24 mouse cellular contexts compared by ENCODE assay signal in the genomic region with DNA sequence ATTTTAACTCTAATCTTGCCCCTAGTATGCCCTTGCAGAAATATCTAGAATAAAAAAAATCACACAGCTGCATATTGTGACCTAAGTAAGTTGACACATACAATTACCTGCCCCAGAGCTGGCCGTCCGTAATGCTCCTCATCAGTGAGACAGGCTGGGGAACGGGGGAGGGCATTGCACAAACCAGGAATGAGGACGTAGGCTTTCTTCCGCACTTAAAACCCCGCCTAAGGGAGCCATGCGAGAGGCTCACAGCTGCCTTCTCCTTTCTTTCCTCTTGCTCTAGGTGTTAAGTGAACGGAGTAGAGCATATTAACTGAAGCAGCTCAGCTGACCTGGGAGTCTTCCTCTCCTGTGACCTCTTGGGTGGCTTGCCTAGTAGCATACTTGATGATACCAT.
DNase-seq lines count a peak whose midpoint lies in the region; ATAC-seq and TF ChIP-seq lines count a peak whose summit lies in the region.
"Had no signal": no experiment of that assay in that cellular context is flagged by ENCODE, and none has a peak within 500 bp of the region (broad histone marks: within the 10 kb centered on the region; RNA-seq: fewer than 3 reads in every experiment).

No protein-coding gene starts in this region.

- no peaks in the 10 kb centered on the region for H3K27me3 ChIP-seq in intestine, embryonic 16.5 days (replicated peaks; ENCODE audit: control insufficient read depth, insufficient read depth, low read length)
- no peaks in the 10 kb centered on the region for H3K27me3 ChIP-seq in intestine, embryonic 15.5 days (replicated peaks)
- H3K27me3 ChIP-seq: CH12.LX; embryonic facial prominence, embryonic 12.5 days; forebrain, embryonic 13.5 days; Patski had no signal

- DNase-seq in lung, adult 2 months, result peak; percentile 42
- DNase-seq in lung, postnatal 10 days, result peak; percentile 19
- peak; percentile 51 for DNase-seq in lung, postnatal 36 days
- DNase-seq in left cerebral cortex, adult 8-10 months (ENCODE audit: low spot score in 2 of 2), result no peak
- DNase-seq: adrenal gland, adult 8-10 months; adrenal gland, postnatal 14 days; adrenal gland, postnatal 36 days; B cell, adult 2 months; cerebellum, adult 11-12 months; cerebellum, adult 2 months; cerebellum, adult 9-10 months; cerebellum, postnatal 10 days; cerebellum, postnatal 25 days had no signal

- H3K36me3 ChIP-seq in intestine, embryonic 16.5 days (ENCODE audit: control insufficient read depth, insufficient read depth, low read length), result no peaks in the 10 kb centered on the region
- H3K36me3 ChIP-seq in intestine, embryonic 15.5 days, result no peaks in the 10 kb centered on the region
- H3K36me3 ChIP-seq: embryonic facial prominence, embryonic 10.5 days; embryonic facial prominence, embryonic 12.5 days; G1E had no signal

- no peaks in the 10 kb centered on the region for H3K9me3 ChIP-seq in intestine, embryonic 16.5 days (ENCODE audit: control insufficient read depth, low read length)
- H3K9me3 ChIP-seq in intestine, embryonic 15.5 days, result no peaks in the 10 kb centered on the region
- H3K9me3 ChIP-seq: embryonic facial prominence, embryonic 10.5 days; embryonic facial prominence, embryonic 12.5 days; forebrain, embryonic 13.5 days; G1E had no signal

- H3K4me1 ChIP-seq in intestine, embryonic 16.5 days (ENCODE audit: control insufficient read depth, insufficient read depth, low read length), result peaks cover 20% of the 10 kb centered on the region
- H3K4me1 ChIP-seq in intestine, embryonic 15.5 days (replicated peaks), result 0 out of 2 replicates have a peak, but pooled peaks cover 8% of the 10 kb centered on the region
- peaks cover 4% of the 10 kb centered on the region; the same call in 1 of the 2 replicates for H3K4me1 ChIP-seq in lung, adult 2 months (ENCODE audit: control insufficient read depth, insufficient read depth, low read length)
- H3K4me1 ChIP-seq: embryonic facial prominence, embryonic 12.5 days; forebrain, embryonic 13.5 days had no signal

- WGBS in intestine, embryonic 16.5 days, result 70% methylated on average over 8 of the region's 8 CpGs
- WGBS in intestine, embryonic 15.5 days, result 68% methylated on average over 8 of the region's 8 CpGs
- WGBS in lung, adult 2 months, result 81% methylated on average over 8 of the region's 8 CpGs

- no peak overlapping the region for H3K4me3 ChIP-seq in intestine, embryonic 16.5 days (ENCODE audit: low read length)
- H3K4me3 ChIP-seq in intestine, embryonic 15.5 days (replicated peaks), result no peak overlapping the region
- no peak overlapping the region for H3K4me3 ChIP-seq in lung, adult 2 months (replicated peaks; ENCODE audit: extremely low read depth, low read depth, low read length)
- H3K4me3 ChIP-seq: embryonic facial prominence, embryonic 10.5 days; embryonic facial prominence, embryonic 12.5 days; forebrain, embryonic 13.5 days had no signal

- H3K9ac ChIP-seq in intestine, embryonic 16.5 days (ENCODE audit: low read depth, low read length), result 0 out of 2 replicates have a peak overlapping the region, but pooled peaks have one; percentile 26
- no peak overlapping the region for H3K9ac ChIP-seq in intestine, embryonic 15.5 days
- H3K9ac ChIP-seq: embryonic facial prominence, embryonic 12.5 days; forebrain, embryonic 13.5 days had no signal

- no peak overlapping the region for H3K27ac ChIP-seq in intestine, embryonic 16.5 days (ENCODE audit: low read length)
- no peak overlapping the region for H3K27ac ChIP-seq in intestine, embryonic 15.5 days
- H3K27ac ChIP-seq: embryonic facial prominence, embryonic 10.5 days; embryonic facial prominence, embryonic 12.5 days; forebrain, embryonic 13.5 days had no signal

- no peak for ATAC-seq in intestine, embryonic 16.5 days
- no peak for ATAC-seq in intestine, embryonic 15.5 days
- ATAC-seq in monocyte, adult 5-6 weeks (replicated peaks; ENCODE audit: insufficient number of reproducible peaks, low FRiP score, low TSS enrichment, poor library complexity, severe bottlenecking), result no peak
- ATAC-seq: activated CD4-positive, CD25-positive, alpha-beta regulatory T cell, adult 4 months; CD4-positive, CD25-positive, alpha-beta regulatory T cell, adult 4 months; forebrain, embryonic 13.5 days; Patski had no signal

- TF ChIP-seq POLR2A in lung, adult 2 months (IDR thresholded peaks at IDR 0.05; ENCODE audit: borderline replicate concordance, extremely low read depth, low read depth, low read length), result no peak

- no peak overlapping the region for H3K4me2 ChIP-seq in intestine, embryonic 16.5 days (ENCODE audit: low read depth, low read length)
- H3K4me2 ChIP-seq in intestine, embryonic 15.5 days (replicated peaks), result no peak overlapping the region
- H3K4me2 ChIP-seq: embryonic facial prominence, embryonic 12.5 days; forebrain, embryonic 13.5 days had no signal

- TF ChIP-seq CTCF in lung, adult 2 months (IDR thresholded peaks at IDR 0.05; ENCODE audit: insufficient read depth, low read length), result no peak

Comparison
In these comparisons a context has a peak if more than half of its experiments do, and no peak if none do; other contexts are left out.
1. DNase-seq: peak in lung, adult 2 months (single experiment), lung, postnatal 10 days (single experiment) and lung, postnatal 36 days (single experiment); none in left cerebral cortex, adult 8-10 months (0 of 2).